Mouse (Mus musculus): ENCODE results near the gene Cyp2c39. TPM values are rescaled to one million over a fixed set of nuclear protein-coding genes. Genes with fewer than 3 reads are reported as not detected.
"Not testable (repeated sequence)": the region's sequence is repeated elsewhere in the genome, so short reads cannot be mapped to it uniquely, and the experiment has no call there.

The Cyp2c39 gene
- not detected for total RNA-seq (2021)

DNA sequence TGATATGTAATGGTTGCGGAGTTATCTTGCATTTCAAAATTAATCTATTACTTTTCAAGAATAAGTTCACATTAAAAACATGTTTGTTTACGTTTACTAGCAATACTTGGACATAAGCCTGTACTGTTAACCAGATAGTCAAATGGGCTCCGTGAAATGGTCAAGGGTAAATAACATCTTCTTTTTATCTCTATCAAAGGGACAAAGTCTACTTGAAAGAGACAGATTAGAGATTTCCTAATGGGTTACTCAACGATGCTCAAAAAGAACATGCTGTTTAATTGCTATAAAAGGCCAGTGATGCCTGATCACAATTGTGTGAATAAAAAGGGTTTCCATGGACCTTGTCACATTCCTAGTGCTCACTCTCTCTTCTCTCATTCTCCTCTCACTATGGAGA lies at the start of gene Cyp2c39:
Cyp2c39 (plus strand) TSS at position 329 of the 400 bp plus-strand sequence.
- intact Hi-C loops (cut with DNase I): no loop called here
- DNase-seq: no peak

DNA sequence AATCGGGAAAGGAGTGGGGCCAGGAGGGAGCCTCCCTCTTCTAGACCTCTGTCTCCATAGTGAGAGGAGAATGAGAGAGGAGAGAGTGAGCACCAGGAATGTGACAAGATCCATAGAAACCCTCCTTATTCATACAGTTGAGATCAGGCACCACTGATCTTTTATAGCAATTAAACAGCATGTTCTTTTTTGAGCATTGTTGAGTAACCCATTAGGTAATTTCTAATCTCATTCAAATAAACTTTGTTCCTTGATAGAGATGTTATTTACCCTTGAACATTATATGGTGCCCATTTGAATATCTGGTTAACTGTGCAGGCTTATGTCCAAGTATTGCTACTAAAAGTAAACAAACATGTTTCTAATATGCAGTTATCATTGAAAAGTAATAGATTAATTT lies 47.7 kb upstream of the Cyp2c39 start, which contains the start of gene Cyp2c38:
Cyp2c38 (minus strand) TSS at position 135 of the 400 bp plus-strand sequence.
- DNase-seq: no peak
- intact Hi-C loops (cut with DNase I): no loop called here

DNA sequence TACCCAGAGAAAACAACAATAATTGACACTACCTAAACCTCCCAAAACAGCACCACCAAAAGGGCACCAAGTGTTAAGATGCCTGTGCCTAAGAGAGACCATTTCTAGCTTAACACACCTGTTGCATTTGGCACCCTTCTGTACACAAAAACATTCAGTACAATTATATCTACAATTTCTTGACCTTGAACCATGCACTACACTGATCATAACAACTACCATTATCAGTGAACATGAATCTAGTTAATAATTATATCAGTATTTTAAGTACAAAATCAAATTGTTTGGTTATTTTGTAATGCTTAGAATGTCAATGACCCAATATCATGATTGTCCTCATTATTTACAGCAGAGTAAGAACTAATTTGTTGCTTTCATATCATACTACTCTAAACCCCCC lies 46.7 kb upstream of the Cyp2c39 start:
- no peak for DNase-seq
- intact Hi-C loops (cut with DNase I): no loop called here

DNA sequence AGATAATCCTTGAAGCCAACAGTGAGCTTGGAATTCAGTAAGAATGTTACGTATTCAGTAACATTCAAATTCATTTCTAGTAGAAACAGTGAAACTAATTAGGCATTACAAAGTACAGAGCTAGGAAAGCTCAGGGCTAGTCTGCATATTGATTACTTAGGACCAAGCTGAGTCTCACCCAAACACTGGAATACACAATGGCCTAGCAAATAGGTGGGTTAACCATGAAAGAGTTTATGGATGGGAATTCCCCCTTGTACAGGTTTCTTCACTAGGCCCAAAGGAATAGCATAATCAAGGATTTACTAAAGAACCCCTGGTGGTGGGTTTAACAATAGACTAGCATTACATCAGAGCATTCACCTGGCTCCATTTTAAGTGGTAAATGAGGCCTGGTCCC lies 26.7 kb upstream of the Cyp2c39 start:
- DNase-seq; intact Hi-C loops (cut with DNase I): not testable (repeated sequence)

DNA sequence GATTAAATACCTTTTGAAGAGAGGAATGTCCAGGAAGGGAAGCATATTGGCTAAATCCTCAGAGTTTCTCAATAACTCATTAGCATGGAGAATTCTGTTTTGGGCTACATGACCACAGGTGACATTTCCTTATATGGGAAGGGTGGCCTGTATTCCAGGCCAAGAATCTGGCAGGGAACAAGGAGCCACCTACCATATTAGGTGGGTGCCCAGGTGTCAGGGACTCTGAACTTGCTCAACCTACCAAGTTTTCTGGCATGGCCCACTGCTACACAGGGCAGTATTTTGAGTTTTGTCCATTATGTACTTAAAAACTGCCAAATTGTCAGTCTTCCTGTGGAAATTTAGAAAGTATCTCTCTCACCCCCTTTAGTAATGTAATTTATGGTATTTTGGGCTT lies 4.3 kb upstream of the Cyp2c39 start:
- intact Hi-C loops (cut with DNase I): no loop called here
- no peak for DNase-seq

DNA sequence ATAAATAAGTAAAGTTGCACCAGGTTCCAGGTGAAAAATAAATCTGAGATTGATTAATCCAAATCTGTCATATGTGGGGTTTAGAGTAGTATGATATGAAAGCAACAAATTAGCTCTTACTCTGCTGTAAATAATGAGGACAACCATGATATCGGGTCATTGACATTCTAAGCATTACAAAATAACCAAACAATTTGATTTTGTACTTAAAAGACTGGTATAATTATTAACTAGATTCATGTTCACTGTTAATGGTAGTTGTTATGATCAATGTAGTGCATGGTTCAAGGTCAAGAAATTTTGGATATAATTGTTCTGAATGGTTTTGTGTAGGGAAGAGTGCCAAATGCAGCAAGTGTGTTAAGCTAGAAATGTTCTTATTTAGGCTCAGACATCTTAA lies 1.1 kb upstream of the Cyp2c39 start:
- DNase-seq: no peak
- intact Hi-C loops (cut with DNase I): no loop called here

Other genes with a start within 250 kb of the Cyp2c39 start
- gene Cyp2c29, start 241.5 kb upstream of the Cyp2c39 start, total RNA-seq (2021): not detected
- gene Cyp2c38, start 47.8 kb upstream of the Cyp2c39 start, total RNA-seq (2021): not detected
- not detected for gene Cyp2c67, start 138.2 kb downstream of the Cyp2c39 start, total RNA-seq (2021)
- gene Cyp2c68, start 230.2 kb downstream of the Cyp2c39 start, total RNA-seq (2021): not detected